Mouse (Mus musculus): ENCODE data around the gene Mxi1. TPM values are rescaled to one million over a fixed set of nuclear protein-coding genes. Genes with fewer than 3 reads are reported as not detected.

Gene Mxi1
- polyA plus RNA-seq, 1 experiment from 2014 or later, result 59.0 TPM

DNA sequence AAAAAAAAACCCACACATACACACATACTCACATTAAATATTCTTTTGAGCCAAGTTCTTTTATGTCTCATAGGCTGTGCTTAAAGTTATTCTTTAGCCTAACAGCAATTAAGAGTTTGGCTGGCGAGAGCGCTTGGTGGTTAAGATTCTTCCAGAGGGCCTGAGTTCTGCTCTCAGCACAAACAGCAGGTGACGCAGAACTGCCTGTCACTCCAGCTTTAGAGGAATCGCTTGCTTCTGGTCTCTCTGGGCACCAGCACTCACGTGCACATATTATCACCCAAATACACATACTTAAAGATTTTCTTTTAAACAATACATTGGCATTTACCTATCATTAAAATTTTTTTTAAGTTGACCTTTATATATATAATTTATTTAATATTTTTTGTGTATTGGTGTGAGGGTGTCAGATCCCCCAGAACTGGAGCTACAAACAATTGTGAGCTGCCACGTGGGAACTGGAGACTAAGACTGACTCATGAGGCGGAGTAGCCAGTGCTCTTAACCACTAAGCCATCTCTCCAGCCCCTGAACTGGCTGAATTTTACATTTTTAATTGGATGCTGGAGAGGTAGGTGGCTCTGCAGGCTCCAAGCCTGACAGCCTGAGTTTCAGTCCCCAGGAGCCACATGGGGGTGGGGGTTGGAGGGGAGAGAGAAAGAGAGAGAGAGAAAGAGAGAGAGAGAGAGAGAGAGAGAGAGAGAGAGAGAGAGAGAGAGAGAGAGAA is 44.1 kb downstream of the Mxi1 start:
- H3K4me1 ChIP-seq (ENCODE audit: control insufficient read depth, insufficient read depth, low read length), result no peaks in the 10 kb centered on the region
- ATAC-seq (ENCODE audit: low FRiP score), result no peak
- 78% methylated on average over 7 of the region's 7 CpGs for WGBS
- H3K9me3 ChIP-seq (ENCODE audit: control insufficient read depth, low read length), result no peaks in the 10 kb centered on the region
- H3K9ac ChIP-seq (ENCODE audit: low read length), result no peak overlapping the region
- DNase-seq (ENCODE audit: low spot score, missing footprints), result no peak
- no peak overlapping the region for H3K4me2 ChIP-seq
- H3K36me3 ChIP-seq (ENCODE audit: control insufficient read depth, insufficient read depth, low read length), result no peaks in the 10 kb centered on the region
- no peak overlapping the region for H3K4me3 ChIP-seq (ENCODE audit: low read depth, low read length)
- H3K27me3 ChIP-seq (ENCODE audit: control insufficient read depth, insufficient read depth, low read length), result no peaks in the 10 kb centered on the region
- H3K27ac ChIP-seq (ENCODE audit: low read depth, low read length), result no peak overlapping the region

GRCm38 (mm10) chr19:53355065-53355464 is 44.7 kb downstream of the Mxi1 start:
- H3K36me3 ChIP-seq (ENCODE audit: control insufficient read depth, insufficient read depth, low read length), result no peaks in the 10 kb centered on the region
- no peak for DNase-seq (ENCODE audit: low spot score, missing footprints)
- 90% methylated on average over 16 of the region's 16 CpGs for WGBS
- no peaks in the 10 kb centered on the region for H3K27me3 ChIP-seq (ENCODE audit: control insufficient read depth, insufficient read depth, low read length)
- H3K4me1 ChIP-seq (ENCODE audit: control insufficient read depth, insufficient read depth, low read length), result no peaks in the 10 kb centered on the region
- no peak overlapping the region for H3K9ac ChIP-seq (ENCODE audit: low read length)
- H3K9me3 ChIP-seq (ENCODE audit: control insufficient read depth, low read length), result no peaks in the 10 kb centered on the region
- no peak for ATAC-seq (ENCODE audit: low FRiP score)
- H3K4me2 ChIP-seq, result no peak overlapping the region
- H3K27ac ChIP-seq (ENCODE audit: low read depth, low read length), result no peak overlapping the region
- no peak overlapping the region for H3K4me3 ChIP-seq (ENCODE audit: low read depth, low read length)

- H3K9me3 ChIP-seq (ENCODE audit: control insufficient read depth, low read length), result no peaks in the 10 kb centered on the region
- H3K4me1 ChIP-seq (ENCODE audit: control insufficient read depth, insufficient read depth, low read length), result no peaks in the 10 kb centered on the region
- H3K36me3 ChIP-seq (ENCODE audit: control insufficient read depth, insufficient read depth, low read length), result no peaks in the 10 kb centered on the region
- DNase-seq (ENCODE audit: low spot score, missing footprints) (no peak), ATAC-seq (ENCODE audit: low FRiP score) (no peak)
- no peak overlapping the region for H3K4me2 ChIP-seq
- no peak overlapping the region for H3K27ac ChIP-seq (ENCODE audit: low read depth, low read length)
- 81% methylated on average over 22 of the region's 22 CpGs for WGBS
- H3K9ac ChIP-seq (ENCODE audit: low read length), result no peak overlapping the region
- H3K27me3 ChIP-seq (ENCODE audit: control insufficient read depth, insufficient read depth, low read length), result no peaks in the 10 kb centered on the region
- H3K4me3 ChIP-seq (ENCODE audit: low read depth, low read length), result no peak overlapping the region
These were observed 49.1 kb downstream of the Mxi1 start for GRCm38 (mm10) chr19:53359160-53360033.

DNA sequence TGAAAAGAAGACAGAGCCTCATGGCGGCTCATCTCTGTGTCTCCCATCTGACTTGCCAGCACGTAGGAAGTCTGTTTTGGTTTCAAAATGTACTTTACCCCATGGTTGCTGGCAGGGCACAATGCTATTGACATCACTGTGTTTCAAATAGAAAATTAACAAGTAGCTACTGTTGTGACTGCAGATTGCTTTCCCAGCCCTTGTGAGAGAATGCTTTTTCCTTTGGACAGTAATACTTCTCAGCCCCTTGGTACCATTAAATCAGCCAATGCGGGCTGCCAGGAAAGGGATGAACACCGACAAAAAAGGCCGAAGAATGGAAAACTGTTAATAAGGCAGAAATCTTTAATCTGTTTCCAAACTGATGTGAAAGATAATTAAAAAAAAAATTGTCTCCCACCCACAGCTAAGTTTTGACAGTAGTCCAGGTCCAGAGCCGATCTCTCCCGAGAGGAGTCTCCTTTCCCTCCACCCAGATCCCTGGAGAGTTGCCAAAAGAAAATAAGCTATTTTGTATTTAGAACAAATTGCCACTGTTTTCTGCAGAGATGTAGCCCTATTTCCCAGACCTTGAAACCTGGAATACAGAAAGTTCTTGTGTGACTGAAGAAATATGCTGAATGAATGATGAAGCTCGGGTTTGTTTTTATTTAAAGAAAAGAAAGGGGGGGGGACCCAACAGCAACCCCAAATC is 50.1 kb downstream of the Mxi1 start:
- no peak overlapping the region for H3K27ac ChIP-seq (ENCODE audit: low read depth, low read length)
- 85% methylated on average over 8 of the region's 8 CpGs for WGBS
- H3K9ac ChIP-seq (ENCODE audit: low read length), result no peak overlapping the region
- H3K9me3 ChIP-seq (ENCODE audit: control insufficient read depth, low read length), result no peaks in the 10 kb centered on the region
- DNase-seq (ENCODE audit: low spot score, missing footprints) (no peak), ATAC-seq (ENCODE audit: low FRiP score) (no peak)
- no peak overlapping the region for H3K4me2 ChIP-seq
- H3K4me3 ChIP-seq (ENCODE audit: low read depth, low read length), result no peak overlapping the region
- H3K36me3 ChIP-seq (ENCODE audit: control insufficient read depth, insufficient read depth, low read length), result no peaks in the 10 kb centered on the region
- no peaks in the 10 kb centered on the region for H3K4me1 ChIP-seq (ENCODE audit: control insufficient read depth, insufficient read depth, low read length)
- H3K27me3 ChIP-seq (ENCODE audit: control insufficient read depth, insufficient read depth, low read length), result no peaks in the 10 kb centered on the region

- WGBS, result 47% methylated on average over 2 of the region's 2 CpGs
- H3K9me3 ChIP-seq (ENCODE audit: control insufficient read depth, low read length), result no peaks in the 10 kb centered on the region
- H3K9ac ChIP-seq (ENCODE audit: low read length), result no peak overlapping the region
- ATAC-seq (ENCODE audit: low FRiP score) (no peak), DNase-seq (ENCODE audit: low spot score, missing footprints) (peak; percentile 88)
- no peak overlapping the region for H3K27ac ChIP-seq (ENCODE audit: low read depth, low read length)
- H3K27me3 ChIP-seq (ENCODE audit: control insufficient read depth, insufficient read depth, low read length), result no peaks in the 10 kb centered on the region
- no peak overlapping the region for H3K4me3 ChIP-seq (ENCODE audit: low read depth, low read length)
- no peaks in the 10 kb centered on the region for H3K4me1 ChIP-seq (ENCODE audit: control insufficient read depth, insufficient read depth, low read length)
- H3K36me3 ChIP-seq (ENCODE audit: control insufficient read depth, insufficient read depth, low read length), result no peaks in the 10 kb centered on the region
- no peak overlapping the region for H3K4me2 ChIP-seq
These were observed 52.6 kb downstream of the Mxi1 start for GRCm38 (mm10) chr19:53362967-53363366.

DNA sequence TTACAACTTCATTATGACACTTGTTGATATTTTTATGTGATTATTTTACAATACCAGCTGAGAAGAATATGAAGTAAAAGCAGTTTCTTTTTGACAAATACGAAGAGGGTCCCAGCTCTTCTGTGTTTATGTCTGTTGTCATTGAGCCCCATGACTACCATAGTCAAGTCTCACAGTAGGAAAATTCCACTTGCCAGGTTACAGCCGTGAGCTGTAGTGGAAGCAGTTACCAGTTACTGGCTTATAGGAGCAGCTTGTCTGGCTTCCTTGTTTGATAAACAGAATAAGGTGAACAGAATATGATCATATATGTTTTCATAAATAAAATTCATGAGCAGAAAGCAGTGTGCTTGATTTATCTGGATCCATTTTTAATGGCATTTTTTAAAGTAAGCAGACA is 54.2 kb downstream of the Mxi1 start:
- no peak overlapping the region for H3K9ac ChIP-seq (ENCODE audit: low read length)
- no peaks in the 10 kb centered on the region for H3K4me1 ChIP-seq (ENCODE audit: control insufficient read depth, insufficient read depth, low read length)
- WGBS, result 89% methylated on average over 2 of the region's 2 CpGs
- H3K4me3 ChIP-seq (ENCODE audit: low read depth, low read length), result no peak overlapping the region
- no peaks in the 10 kb centered on the region for H3K9me3 ChIP-seq (ENCODE audit: control insufficient read depth, low read length)
- H3K27me3 ChIP-seq (ENCODE audit: control insufficient read depth, insufficient read depth, low read length), result no peaks in the 10 kb centered on the region
- no peak overlapping the region for H3K4me2 ChIP-seq
- DNase-seq (ENCODE audit: low spot score, missing footprints), result no peak
- H3K27ac ChIP-seq (ENCODE audit: low read depth, low read length), result no peak overlapping the region
- ATAC-seq (ENCODE audit: low FRiP score), result no peak
- H3K36me3 ChIP-seq (ENCODE audit: control insufficient read depth, insufficient read depth, low read length), result no peaks in the 10 kb centered on the region

DNA sequence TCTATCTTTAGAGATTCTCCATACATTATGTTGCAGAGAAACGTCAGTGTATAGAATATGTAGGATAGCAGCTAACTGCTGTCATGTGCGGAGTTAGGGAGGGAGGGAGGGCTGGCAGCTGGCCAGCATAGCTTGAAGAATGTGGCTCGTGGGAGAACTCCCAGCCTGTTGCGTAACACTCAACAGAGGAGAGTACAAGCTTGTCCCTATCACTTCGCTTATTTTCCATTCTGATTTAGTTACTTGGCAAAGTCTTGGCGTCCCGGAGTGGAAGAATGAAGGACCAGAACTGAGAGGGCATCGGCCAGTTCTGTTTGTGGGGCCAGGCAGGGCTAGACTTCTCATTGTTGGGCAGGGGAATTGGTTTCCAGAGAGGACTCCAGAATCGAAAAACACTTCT is 54.6 kb downstream of the Mxi1 start:
- Histone ChIP-seq H3K4me1 (ENCODE audit: control insufficient read depth, insufficient read depth, low read length) (no peaks in the 10 kb centered on the region), H3K36me3 (ENCODE audit: control insufficient read depth, insufficient read depth, low read length) (no peaks in the 10 kb centered on the region), H3K4me3 (ENCODE audit: low read depth, low read length) (no peak overlapping the region), H3K27ac (ENCODE audit: low read depth, low read length) (no peak overlapping the region), H3K9ac (ENCODE audit: low read length) (no peak overlapping the region), H3K9me3 (ENCODE audit: control insufficient read depth, low read length) (no peaks in the 10 kb centered on the region), H3K27me3 (ENCODE audit: control insufficient read depth, insufficient read depth, low read length) (no peaks in the 10 kb centered on the region), H3K4me2 (no peak overlapping the region)
- WGBS, result 73% methylated on average over 9 of the region's 9 CpGs
- ATAC-seq (ENCODE audit: low FRiP score), result no peak
- DNase-seq (ENCODE audit: low spot score, missing footprints), result no peak

DNA sequence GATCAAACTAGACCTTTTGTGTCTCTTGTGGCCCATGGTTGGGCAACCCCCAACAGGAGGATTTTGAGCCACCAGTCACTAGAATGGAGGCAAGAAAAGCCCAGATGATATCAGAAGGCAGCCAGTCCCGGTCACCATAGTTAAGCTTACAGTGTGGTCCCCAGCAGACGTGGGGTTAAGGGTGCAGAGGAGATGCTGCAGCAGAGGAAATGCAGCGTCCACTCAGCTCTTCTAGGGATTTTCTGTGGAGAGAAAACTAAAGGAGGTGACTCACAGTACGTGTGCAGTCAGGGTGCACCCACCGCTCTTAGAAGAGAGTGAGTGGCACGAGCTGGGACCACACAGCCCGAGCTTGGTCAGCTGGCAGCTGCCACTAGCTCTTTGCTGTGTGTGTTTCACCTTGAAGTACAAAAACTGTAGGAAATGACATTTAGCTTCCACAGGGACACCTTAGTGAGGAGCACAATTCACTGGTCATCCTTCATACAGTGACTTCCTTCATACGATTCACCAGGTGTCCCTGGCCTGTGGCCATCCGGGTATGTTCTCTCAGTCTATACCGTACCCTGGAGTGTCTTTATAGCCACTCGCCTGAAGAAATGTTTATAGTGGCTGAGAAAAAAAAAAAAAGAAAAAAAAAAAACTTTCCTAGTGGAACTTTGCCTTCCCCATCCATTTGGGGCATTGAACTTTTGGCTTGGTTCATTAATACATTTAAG is 55.9 kb downstream of the Mxi1 start:
- Histone ChIP-seq H3K9me3 (ENCODE audit: control insufficient read depth, low read length) (no peaks in the 10 kb centered on the region), H3K27ac (ENCODE audit: low read depth, low read length) (no peak overlapping the region), H3K27me3 (ENCODE audit: control insufficient read depth, insufficient read depth, low read length) (no peaks in the 10 kb centered on the region), H3K4me1 (ENCODE audit: control insufficient read depth, insufficient read depth, low read length) (no peaks in the 10 kb centered on the region), H3K9ac (ENCODE audit: low read length) (no peak overlapping the region), H3K36me3 (ENCODE audit: control insufficient read depth, insufficient read depth, low read length) (no peaks in the 10 kb centered on the region), H3K4me2 (no peak overlapping the region), H3K4me3 (ENCODE audit: low read depth, low read length) (no peak overlapping the region)
- 83% methylated on average over 11 of the region's 11 CpGs for WGBS
- ATAC-seq (ENCODE audit: low FRiP score) (no peak), DNase-seq (ENCODE audit: low spot score, missing footprints) (no peak)

Data from midbrain, embryonic 11.5 days (tissue).